Mouse (Mus musculus) retina, adult 2 months (tissue): Measurements from ENCODE around the gene Ammecr1.

Experiments
- DNase-seq: peaks from one replicate; pipeline ENCODE4 v3.0.0-alpha.2; 2012; ENCODE audit warnings: low read depth, low spot score

Ammecr1 gene

DNA sequence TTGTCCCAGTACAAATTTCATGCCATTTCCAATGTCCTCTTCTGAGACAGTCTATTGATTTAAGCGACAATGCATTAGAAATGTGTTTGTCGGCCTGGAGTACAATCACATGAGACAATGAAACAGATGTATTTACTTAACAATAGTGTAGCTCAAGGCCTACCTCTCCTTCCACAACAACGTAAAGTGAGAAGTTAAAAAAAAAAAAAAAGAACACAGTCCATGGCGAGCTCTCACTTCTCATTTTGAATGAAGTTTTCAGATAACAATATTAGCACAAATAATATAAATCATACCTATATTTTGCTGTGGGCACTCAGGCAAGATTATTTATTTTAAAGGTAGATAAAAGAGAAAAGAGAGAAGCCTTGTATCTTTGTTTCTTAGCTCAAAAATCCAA lies 49.8 kb downstream of the Ammecr1 start:
- no peak for DNase-seq

DNA sequence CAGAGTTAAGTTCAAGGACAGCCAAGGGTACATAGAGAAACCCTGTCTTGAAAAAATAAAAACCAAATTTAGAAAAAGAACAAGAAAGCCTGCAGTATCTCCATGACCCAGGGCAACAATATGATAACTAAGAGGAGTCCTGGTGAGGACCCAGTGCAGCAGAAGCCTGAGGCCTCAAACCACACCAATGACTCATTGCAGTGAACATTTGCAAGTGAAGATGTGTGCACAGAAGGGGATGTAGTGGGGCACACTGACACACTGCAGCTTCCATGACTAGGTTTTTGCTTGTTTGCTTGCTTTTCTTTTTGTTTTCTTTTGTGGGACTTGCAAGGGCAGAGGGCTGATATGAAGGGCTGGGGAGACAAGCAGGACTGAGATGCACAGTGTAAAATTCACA lies 52.3 kb downstream of the Ammecr1 start:
- no peak for DNase-seq

GRCm38 (mm10) chrX:142903854-142904253 lies 62.7 kb downstream of the Ammecr1 start:
- DNase-seq, result no peak

GRCm38 (mm10) chrX:142902599-142902998 lies 63.9 kb downstream of the Ammecr1 start:
- DNase-seq, result no peak

GRCm38 (mm10) chrX:142901915-142902314 lies 64.6 kb downstream of the Ammecr1 start:
- DNase-seq, result no peak

GRCm38 (mm10) chrX:142898295-142898887 lies 68.1 kb downstream of the Ammecr1 start:
- no peak for DNase-seq

DNA sequence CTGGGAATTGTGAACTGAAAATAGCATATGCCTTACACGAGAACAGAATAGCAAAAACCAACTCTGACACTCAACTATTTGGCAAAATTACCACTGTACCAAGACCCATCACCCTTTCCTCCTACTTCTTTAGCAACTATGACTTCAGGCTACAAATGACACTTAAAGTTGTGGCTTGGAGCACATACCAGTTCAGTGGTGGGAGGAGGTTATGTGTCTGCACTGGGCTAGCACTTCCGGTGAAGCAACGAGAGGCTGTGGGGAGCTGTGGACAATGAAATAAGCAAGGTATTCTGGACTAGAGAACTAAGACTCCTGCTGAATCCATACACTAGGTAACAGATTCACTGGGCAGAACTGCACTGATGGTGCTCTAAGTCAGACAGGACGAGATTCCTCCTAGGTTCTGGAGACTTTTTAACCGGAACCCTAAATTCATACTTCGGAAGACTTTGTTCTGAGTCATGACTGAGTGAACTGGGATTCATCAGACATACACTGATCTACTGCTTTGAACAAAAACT lies 69.0 kb downstream of the Ammecr1 start:
- DNase-seq, result no peak

DNA sequence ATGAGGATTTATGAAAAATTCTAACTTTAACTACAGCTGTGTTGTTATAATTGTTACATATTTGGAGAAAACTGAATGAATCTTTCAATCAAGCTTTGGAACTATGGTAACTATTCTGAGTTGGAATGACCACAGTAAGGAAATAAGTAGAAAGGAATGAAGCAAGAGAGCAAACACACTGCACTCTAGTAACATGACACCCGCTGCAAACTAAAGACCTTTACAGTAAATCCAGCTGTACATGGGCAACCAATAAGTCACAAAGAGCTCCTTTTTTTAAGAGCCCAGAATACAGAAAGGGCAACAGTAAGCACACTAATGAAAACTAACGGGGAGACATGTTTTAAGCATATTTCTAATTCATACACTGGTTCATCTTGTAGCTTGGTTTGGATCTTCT lies 71.2 kb downstream of the Ammecr1 start:
- no peak for DNase-seq

DNA sequence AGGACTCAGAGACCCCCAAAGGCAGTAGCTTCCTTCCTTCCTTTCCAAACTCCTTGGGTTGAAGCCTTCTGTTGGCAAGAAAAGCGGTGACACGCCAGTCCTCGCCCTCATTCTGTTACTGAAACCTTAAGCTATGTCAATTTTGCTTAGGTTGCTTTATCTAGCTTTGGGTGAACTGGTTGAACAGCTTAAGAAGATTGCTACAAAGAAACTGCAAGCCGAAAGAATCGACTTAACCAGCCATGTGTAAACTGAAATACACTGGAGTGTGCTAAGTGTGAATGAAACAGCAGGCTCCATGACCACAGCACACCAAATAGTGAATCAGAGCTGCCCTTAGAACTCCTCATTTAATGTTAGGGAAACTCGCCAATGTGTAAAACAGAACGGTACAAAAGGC lies 80.6 kb downstream of the Ammecr1 start:
- no peak for DNase-seq

DNA sequence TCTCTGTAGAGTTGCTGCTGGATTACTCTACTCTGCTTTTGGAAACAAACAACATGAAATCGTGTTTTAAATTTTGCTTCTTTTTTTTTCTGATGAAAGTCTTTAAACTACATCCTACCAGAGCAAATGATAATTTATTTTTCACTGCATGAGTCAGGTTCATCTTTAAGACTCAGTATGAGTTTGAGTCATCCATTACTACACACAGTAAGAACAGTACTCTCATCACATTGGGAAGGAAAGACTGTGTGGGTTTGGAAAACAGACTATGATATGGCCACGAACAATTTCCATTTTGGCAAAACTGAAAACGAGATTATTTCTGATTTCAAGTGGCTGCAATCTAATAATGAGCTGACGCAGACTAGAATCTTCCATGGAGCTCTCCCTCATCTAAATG lies 82.9 kb downstream of the Ammecr1 start:
- no peak for DNase-seq

DNA sequence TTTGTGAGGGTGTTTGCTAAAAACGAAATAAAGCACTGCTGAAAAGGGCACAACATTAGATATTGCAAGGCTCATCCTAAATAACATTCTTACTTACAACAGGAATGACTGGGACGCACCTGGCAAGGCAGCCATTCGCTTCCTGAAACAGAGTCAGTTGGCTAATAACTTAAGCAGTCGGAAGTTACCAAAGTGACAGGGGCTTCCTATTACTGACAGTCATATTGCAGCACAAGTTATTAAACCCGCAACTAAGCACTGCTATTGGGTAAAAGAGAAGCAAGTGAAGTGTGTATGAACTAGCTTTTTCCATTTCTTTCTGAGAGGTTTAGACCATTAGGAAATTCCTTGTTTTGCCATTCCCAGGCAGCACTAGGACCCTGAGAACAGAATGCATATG lies 84.3 kb downstream of the Ammecr1 start:
- no peak for DNase-seq

DNA sequence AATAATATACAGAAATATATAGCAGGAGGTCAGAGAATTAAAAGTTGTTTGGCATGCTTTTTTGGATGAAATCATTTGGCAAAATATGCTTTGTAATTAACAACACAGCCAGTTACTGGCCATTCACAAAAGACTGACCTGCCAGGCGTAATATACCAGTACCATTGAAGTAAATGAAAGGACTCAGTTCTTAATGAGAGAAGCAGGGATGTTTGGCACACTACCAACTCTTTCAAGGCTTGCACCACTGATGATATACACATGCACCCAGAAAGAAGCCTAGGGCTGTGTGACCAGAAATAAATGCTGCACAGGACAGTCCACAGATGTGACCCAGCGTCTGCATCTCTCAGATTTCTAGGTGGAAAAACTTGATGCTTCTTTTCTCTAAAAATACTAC lies 96.7 kb downstream of the Ammecr1 start:
- DNase-seq, result no peak

- DNase-seq, result no peak
Observed at GRCm38 (mm10) chrX:142848032-142848431, 118.5 kb downstream of the Ammecr1 start.

- DNase-seq, result no peak
Observed at GRCm38 (mm10) chrX:142846266-142846665, 120.3 kb downstream of the Ammecr1 start.

DNA sequence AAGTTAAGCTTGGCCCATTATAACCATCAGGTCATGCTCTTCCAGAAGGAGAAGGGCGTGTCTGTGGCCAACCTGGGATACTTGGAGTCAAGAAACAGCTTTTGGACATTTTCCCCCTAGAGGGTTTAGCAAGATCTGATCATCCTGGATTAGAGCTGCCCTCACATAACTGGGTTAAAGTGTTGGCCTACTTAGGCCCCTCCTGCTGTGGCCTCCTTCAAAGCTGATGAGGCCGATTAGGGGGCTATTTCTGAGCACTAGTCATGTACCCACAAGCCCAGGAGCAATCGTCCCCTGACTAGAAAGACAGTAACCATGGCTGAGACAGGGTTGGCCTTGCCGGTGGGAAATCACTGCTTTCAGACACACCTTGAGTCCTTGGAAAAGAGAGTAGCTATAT lies 124.6 kb downstream of the Ammecr1 start:
- DNase-seq, result peak; percentile 74

GRCm38 (mm10) chrX:142839411-142839810 lies 127.1 kb downstream of the Ammecr1 start:
- DNase-seq, result no peak

- DNase-seq, result no peak
Observed at GRCm38 (mm10) chrX:142838841-142839240, 127.7 kb downstream of the Ammecr1 start.

DNA sequence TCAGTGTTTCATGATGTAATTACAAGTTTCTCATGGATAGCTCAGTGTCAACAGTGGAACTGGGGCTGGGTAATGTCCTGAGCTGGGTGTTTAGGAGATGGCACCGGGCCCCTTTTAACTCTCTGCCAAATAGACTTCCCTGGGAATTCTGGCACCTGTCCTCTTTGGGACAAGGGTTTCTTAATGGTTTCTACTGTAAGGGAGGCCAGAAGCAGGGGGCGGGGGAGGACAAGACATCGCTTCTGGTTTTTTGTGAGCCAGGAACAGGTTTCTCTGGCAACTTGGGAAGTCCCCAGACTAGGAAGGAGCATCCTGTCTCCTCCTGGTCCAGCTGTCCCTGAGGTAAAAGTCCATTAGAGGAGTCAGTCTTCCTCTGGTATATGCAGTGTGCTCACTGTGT lies 129.2 kb downstream of the Ammecr1 start:
- DNase-seq, result no peak

DNA sequence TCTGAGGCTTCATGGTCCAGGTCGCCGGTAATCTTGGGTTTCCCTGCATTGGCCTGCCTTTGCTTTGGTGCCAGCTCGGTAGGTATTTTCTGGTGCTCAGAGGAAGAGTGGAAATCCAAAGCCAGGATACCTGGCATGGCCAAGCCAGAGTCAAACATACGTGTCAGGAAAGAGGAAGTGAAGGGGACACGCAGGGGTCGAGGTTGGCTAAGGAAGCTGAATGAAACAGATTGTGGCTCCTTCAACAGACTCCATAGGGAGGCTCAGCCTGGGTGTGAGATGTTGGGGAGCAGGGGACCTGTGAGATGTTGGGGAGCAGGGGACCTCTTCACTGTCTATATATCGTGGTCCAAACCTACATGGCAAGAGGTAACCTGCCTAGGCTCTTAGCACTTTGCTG lies 130.1 kb downstream of the Ammecr1 start:
- DNase-seq, result no peak

GRCm38 (mm10) chrX:142834807-142835206 lies 131.7 kb downstream of the Ammecr1 start:
- no peak for DNase-seq

DNA sequence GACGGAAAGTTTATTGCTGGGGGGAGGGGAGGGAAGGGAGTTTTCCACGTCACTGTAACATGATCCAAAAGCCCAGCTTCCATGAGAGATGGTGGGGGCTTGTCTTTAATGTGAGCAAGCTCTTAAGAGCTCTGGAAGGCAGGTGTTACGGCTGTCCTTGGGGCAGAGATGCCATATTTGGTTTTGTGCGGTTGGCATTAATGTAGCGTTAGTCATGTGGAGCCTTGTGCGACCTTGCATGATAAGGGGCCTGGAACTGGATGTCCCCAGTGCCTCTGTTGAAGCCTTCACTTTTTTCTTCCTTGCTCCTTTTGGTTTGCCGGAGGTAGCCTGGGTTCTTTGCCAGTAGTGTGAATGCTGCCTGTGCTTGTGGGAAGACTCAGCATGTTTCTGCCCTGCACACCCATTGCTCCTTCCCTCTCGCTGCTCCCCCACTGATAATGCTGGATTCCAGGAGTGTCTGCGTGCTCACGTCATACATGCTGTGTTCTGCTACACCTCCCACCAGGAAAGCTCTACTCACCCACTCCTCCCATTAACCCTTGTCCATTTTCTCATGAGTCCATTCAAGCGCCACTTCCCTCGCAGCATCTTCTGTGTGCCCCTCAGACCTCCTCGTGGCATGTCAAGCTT lies 133.2 kb downstream of the Ammecr1 start:
- DNase-seq, result no peak

DNA sequence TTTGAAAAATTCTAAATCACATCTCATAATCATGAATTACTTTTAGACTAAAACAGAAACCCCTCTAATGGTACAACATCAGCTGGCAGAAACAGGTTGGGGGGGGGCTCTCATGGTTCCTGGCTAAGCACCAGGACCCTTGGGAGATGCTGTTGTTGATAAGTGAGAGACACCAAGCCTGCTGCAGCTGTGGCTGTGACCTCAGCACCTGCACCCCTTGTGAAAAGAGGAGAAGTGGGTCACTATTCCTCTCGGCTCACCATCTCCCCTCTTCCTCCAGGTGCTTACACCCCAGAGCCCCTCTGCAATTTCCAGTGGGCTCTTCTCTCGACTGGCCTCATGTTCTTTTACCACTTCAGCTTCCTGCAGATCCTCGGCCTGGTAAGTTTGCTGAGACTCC lies 134.3 kb downstream of the Ammecr1 start:
- DNase-seq, result no peak

DNA sequence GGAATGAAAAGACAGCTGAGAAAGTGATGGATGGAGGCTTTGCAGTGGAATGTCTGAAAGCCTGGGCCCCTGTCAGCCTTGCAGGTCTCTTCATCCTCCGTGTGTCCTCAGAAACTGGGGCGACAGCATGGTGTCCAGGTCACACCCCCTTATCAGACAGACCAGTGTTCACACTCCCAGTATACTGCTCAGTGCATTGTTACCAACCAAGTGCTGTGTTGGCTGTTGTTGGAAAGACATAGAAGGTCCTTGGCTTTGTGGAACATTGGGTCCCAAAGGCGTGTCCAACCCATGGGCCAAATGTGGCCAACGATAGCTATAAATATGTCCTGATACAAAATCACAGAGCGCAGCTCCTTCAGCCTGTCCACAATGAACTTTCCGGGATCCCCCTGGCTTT lies 136.0 kb downstream of the Ammecr1 start:
- DNase-seq, result no peak
